Mouse (Mus musculus): Measurements from ENCODE around the gene Gmds.

- no peak for TF ChIP-seq CTCF (IDR thresholded peaks at IDR 0.05; ENCODE audit: low read depth, low read length)
- TF ChIP-seq POLR2A (IDR thresholded peaks at IDR 0.05; ENCODE audit: borderline replicate concordance, low read depth, low read length): no peak
Observed at GRCm38 (mm10) chr13:31917387-31917786, 421.2 kb downstream of the Gmds start.

Data from bone marrow macrophage, adult 2 months (primary cell).